Mouse (Mus musculus): ENCODE measurements around the gene Cx3cr1.

DNA sequence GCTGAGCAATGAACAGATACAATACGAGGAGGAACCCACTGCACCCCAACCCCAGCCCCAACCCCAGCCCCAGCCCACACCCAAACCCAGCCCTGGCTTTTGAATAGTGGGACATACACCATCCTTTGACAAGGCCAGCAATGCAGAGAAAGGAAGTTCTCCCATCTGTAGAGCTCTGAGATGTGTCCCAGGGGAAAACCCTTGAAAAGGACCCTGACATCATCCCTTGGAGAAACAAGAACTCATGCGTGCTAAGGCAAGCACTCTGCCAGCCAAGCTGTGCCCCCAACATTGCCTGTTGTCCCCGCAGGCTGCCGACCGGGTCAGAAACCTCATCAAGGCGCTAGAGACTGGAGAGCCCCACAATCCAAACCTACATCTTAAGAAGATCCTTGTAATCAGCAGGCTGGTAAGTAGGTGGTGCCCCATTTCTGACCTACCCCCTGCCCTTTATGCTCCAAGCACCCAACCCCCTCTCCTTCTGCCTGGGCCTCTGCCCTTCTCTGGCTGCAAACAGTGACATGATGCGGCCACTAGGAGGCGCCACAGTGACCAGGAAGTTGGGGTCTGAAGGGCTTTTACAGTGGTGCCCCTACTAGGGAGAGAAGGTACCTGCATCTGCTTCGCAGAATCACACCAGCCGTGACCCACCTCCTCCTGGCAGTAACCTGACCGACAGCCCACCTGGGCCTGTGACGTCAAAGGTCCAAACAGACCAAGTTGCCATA is 124.3 kb downstream of the Cx3cr1 start:
- peak; percentile 11 for TF ChIP-seq CTCF (IDR thresholded peaks at IDR 0.05; ENCODE audit: control insufficient read depth, insufficient read depth, insufficient read length)
- TF ChIP-seq MAX (IDR thresholded peaks at IDR 0.05): no peak
